Mouse (Mus musculus) urinary bladder, postnatal 10 days (tissue): ENCODE results near the gene 2200002D01Rik.
"Not testable (repeated sequence)": the region's sequence is repeated elsewhere in the genome, so short reads cannot be mapped to it uniquely, and the experiment has no call there.

Experiments used
- DNase-seq: peaks from one replicate; pipeline ENCODE4 v3.0.0; 2022; ENCODE audit warnings: low spot score

The 2200002D01Rik gene

DNA sequence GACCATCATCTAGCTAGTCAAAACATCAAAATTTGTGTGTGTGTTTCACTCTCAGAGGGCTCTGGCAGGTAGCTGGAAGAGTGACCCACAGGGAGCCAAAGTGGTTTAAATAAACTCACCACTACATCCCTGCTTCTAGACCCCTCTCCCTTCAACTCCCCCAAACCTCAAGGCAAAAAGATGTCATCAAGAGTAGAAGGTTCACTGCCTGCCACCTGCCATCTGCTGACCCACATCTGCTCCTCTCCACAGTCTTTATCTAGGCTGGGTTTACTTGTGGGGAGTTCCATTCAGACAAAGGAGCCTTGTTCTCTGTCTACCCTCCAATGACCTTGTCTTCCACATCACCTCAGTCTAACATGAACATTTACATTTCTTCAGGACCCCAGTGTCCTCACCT lies 31.0 kb upstream of the 2200002D01Rik start:
- no peak for DNase-seq

GRCm38 (mm10) chr7:29277510-29277909 lies 29.2 kb upstream of the 2200002D01Rik start:
- DNase-seq, result no peak

DNA sequence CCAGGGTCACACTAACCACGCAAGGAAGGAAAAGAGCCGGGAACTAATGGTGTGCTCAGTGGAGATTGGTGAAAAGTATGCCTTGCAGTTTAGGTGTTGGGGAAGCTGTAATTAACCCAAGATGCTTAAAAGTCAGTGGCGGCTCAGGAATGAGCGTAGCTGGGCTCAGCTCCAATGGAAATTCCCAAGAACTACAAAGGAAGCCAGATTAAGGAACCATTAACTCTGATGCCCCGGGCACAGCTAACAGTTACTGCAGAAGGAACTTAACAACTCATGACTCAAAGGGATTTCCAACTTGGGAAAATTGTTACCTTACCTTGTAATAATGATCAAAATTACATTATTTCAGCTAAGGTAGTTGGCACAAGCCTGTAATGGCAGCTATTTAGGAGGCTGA lies 28.4 kb upstream of the 2200002D01Rik start:
- no peak for DNase-seq

GRCm38 (mm10) chr7:29271687-29272465 lies 23.6 kb upstream of the 2200002D01Rik start:
- DNase-seq, result no peak

DNA sequence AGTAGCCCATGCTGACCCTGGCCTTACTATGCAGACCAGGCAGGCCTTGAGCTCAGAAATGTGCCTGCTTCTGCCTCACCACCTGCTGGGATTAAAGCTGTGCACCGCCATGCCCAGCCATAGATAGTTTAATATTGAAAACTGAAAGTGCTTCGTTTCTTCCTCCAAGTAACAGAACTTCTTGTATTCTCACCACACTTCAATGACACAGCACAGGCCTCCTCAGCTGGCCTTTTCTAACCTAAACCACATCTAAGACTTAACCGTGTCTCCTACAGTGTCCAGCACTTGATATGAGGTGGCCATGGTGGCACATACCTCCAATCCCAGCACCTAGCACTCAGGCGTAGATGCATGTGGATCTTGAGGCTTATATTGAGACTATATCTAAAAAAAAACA lies 22.2 kb upstream of the 2200002D01Rik start:
- no peak for DNase-seq

DNA sequence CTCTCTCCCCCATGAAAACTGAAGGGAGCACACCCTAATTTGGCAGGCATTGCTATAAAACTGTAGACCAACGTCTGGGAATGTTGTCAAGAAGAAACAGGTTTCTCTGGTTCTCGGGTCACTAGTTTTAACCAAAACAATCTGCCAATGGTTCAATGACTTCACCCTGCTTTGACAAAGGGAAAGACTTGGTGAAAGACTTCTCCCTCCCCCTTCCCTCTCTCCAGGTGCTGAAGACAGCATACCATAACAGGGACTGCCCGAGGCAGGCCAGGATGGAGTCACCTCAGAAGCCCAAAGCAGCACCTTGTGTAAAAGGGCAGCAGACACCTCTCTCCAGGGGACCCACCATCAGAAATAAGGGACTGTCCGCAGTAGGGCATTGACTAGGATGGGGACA lies 18.7 kb upstream of the 2200002D01Rik start:
- DNase-seq, result no peak

- DNase-seq, result no peak
Observed at GRCm38 (mm10) chr7:29265636-29266035, 17.4 kb upstream of the 2200002D01Rik start.

DNA sequence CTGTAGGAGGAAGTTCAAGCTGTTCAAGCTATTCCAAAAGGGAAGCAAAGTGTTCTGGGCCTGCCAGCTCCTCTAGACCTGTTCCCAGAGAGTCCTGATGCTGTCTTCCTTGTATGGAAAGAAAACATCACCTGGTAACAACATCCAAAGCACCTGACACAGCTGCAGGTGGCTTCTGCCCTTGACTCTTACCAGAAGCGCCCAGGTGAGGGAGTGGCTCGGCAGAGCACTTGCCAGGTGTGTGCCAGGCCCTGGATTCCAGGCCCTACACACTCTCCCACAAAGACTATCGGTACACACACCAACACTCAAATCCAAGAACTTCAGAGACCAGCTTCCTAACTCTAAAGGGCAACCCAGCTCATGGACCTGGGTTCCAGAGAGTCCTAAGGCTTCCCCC lies 15.6 kb upstream of the 2200002D01Rik start:
- DNase-seq, result no peak

DNA sequence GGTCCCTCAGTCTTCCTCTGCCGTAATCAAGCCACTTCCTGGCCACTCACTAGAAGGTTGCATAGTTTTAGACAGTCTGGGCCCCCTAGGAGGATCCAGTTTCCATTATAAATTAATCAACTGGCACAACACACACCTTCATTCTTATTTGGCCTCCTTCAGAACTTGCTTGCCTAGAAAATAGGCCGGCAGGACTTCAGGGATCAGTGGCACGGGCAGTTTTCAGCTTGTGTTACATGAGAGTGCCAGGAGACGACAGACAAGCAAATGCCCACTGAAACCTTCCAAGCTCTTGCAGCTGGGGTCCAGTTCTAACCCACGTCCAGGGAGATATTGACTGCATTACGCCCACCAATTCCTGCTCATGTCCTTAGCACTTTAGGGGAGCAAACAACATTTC lies 13.9 kb upstream of the 2200002D01Rik start:
- no peak for DNase-seq

GRCm38 (mm10) chr7:29259781-29260730 lies 11.8 kb upstream of the 2200002D01Rik start:
- DNase-seq, result no peak

GRCm38 (mm10) chr7:29257368-29257767 lies 9.1 kb upstream of the 2200002D01Rik start:
- DNase-seq, result no peak

- DNase-seq, result no peak
Observed at GRCm38 (mm10) chr7:29255875-29256274, 7.6 kb upstream of the 2200002D01Rik start.

DNA sequence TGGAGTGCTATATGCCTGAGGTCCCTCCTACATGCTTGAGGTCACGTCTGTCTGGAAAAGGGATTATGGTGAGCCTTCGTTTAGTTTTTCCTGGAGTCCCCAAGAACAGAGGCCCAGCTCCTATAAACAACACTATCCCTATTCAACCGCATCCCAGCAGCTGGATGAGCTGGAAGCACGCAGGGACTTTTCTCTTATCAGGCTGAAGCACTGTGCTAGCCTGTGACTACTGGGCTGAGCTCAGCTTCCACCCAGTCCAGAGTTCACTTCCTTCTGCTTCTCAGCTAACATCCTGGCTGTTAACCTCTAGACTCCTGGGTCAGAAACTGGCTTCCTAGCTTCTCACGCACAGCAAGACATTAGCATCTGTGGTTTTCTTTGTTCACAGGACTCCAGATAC lies 5.6 kb upstream of the 2200002D01Rik start:
- DNase-seq, result no peak

DNA sequence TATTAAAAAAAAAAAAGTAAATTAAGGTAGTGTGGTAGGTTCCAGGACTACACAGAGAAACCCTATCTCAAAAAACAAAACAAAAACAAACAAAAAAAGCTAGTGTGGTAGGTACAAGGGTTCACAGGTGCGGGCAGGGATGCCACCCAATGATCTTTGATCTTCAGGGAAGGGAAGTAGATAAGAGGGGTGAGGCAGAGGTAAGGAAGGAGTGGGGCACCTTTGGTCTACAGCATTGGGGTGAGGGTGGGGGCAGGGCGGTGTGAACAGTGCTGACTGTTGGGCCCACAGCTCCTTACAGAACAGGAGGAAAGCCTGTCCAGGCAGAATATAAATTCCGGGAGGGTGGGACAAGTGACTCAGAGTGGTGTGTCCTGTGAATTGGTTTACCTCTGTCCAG lies 2.9 kb upstream of the 2200002D01Rik start:
- no peak for DNase-seq

DNA sequence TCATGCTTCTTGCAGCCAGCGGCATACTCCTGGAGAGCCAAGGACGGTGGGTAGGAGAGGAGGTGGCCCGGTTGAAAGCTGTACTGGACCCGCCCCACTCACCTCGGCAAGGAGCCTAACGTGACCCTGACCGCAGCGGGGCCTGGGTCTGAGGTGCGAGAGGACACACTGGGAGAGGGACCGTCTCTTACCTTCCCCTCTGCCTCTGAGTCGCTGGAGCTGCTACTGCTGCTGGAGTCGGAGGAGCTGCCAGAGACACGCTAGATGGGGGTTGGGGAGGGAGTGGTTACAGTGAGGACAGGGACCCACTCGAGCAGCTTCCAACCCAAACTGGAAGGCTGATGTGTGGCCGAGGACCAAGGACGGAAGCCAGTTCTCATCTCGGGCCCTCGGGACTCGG lies 560 bp downstream of the 2200002D01Rik start:
- no peak for DNase-seq

DNA sequence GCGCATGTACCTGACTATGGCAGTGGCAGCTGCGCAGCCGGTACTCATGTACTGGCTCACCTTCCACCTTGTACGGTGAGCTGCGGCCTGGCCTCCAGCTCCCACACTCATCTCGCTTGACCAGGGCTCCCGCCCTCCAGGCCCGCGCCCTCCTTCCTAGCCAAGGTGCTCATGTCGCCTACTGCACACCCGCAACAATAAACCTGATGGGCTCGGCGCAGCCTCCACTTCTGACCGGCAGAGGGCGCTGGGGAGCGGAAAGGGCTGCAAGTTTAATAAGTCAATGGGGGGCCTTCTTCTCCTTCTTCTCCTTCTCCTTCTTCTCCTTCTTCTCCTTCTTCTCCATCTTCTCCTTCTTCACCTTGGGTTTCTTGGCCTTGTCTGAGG lies 959 bp downstream of the 2200002D01Rik start:
- DNase-seq, result peak; percentile 82

GRCm38 (mm10) chr7:29246619-29247313 lies 1.5 kb downstream of the 2200002D01Rik start:
- no peak for DNase-seq

DNA sequence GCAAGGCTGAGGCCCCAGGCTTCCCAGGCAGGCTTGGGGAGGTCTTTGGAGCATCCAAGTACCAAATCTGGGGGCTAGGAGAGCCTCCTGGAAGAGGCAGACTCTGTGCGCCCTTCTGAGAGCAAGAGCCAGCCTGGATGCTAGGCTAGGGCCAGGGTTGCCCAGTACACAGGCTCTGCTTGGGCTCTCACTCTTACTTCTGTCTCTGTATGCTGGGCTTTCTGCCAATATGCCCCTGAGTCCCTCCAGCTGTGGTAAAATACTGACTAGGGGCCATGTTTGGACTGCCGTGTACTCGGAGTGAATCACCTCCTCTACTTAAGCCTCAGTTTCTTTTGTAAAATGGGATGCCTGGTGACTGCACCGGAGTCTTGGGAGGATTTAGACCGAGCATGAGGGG lies 2.3 kb downstream of the 2200002D01Rik start:
- DNase-seq, result no peak

DNA sequence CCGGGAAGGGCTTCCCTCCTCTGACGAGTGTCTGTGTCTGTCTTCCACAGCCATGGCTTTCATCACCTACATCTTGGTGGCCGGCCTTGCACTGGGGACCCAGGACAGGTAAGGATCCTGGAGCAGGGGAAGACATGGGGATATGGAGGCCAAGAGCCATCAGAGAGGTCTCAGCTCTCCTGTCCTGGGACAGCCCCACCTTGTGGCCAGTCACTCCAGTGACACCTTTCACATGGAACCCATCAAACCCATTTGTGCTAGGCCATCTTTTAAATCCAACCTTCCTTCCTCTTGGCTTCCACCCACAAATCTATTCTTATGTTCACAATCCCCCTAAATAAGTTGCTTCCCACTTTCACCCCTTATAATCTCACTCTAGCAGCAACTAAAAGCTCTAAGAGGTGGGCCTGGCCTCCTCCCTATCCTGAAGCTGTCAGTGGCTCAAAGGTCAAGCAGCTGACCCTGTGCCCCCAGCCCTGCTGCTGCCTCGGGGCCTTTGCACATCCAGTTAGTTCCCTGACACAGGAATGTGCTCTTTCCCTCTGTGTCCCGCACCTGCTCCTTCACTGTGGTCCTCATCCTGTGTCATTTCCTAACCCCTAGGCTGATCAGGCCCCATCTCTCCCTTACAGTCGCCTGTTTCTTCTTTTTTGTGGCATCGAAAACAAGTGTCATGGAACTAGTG lies 3.4 kb downstream of the 2200002D01Rik start:
- no peak for DNase-seq

GRCm38 (mm10) chr7:29238019-29238967 lies 10.0 kb downstream of the 2200002D01Rik start, which contains the start of gene Yif1b:
TSS of gene Yif1b (plus strand) at chr7:29238329.
- DNase-seq, result peak; percentile 93

- DNase-seq, result not testable (repeated sequence)
Observed at GRCm38 (mm10) chr7:29237596-29237995, 10.7 kb downstream of the 2200002D01Rik start.
